Comparison of ENCODE assay signal across 8 mouse cellular contexts in genomic region chr5:144015312-144015650, GRCm38 (mm10). TPM values are rescaled to one million over a fixed set of nuclear protein-coding genes. Genes with fewer than 3 reads are reported as not detected.
DNase-seq lines count a peak whose midpoint lies in the region; ATAC-seq and TF ChIP-seq lines count a peak whose summit lies in the region.

No protein-coding gene starts in this region.

- WGBS in lung, embryonic 14.5 days: 70% methylated on average over 3 of the region's 3 CpGs
- 79% methylated on average over 3 of the region's 3 CpGs for WGBS in limb, embryonic 14.5 days
- 69% methylated on average over 3 of the region's 3 CpGs for WGBS in stomach, embryonic 14.5 days

- no peak for TF ChIP-seq CTCF in lung, embryonic 14.5 days (IDR thresholded peaks at IDR 0.05; ENCODE audit: low read depth)

- no peak overlapping the region for H3K27ac ChIP-seq in lung, embryonic 14.5 days (ENCODE audit: low read depth)
- no peak overlapping the region for H3K27ac ChIP-seq in limb, embryonic 14.5 days (replicated peaks; ENCODE audit: low read depth, low read length)
- H3K27ac ChIP-seq in stomach, embryonic 14.5 days (ENCODE audit: low read length): no peak overlapping the region

- no peaks in the 10 kb centered on the region for H3K27me3 ChIP-seq in lung, embryonic 14.5 days (ENCODE audit: insufficient read depth, low read length)
- H3K27me3 ChIP-seq in erythroblast, embryonic 14.5 days (ENCODE audit: control insufficient read depth): no peaks in the 10 kb centered on the region
- no peaks in the 10 kb centered on the region for H3K27me3 ChIP-seq in limb, embryonic 14.5 days (ENCODE audit: control insufficient read depth, insufficient read depth, low read length)
- H3K27me3 ChIP-seq in stomach, embryonic 14.5 days (ENCODE audit: control insufficient read depth, insufficient read depth, low read length): no peaks in the 10 kb centered on the region

- no peak for DNase-seq in lung, embryonic 14.5 days
- DNase-seq in lung, postnatal 25 days (ENCODE audit: low spot score): no peak
- DNase-seq in limb, embryonic 14.5 days (ENCODE audit: low spot score): no peak
- DNase-seq in urinary bladder, postnatal 10 days (ENCODE audit: low spot score): no peak
- no peak for DNase-seq in thymus, adult 18-20 months

- no peak for TF ChIP-seq POLR2A in limb, embryonic 14.5 days (IDR thresholded peaks at IDR 0.05; ENCODE audit: borderline replicate concordance, extremely low read depth, insufficient read depth, insufficient read length)

- no peaks in the 10 kb centered on the region for H3K9me3 ChIP-seq in lung, embryonic 14.5 days (ENCODE audit: low read depth, low read length)
- no peaks in the 10 kb centered on the region for H3K9me3 ChIP-seq in erythroblast, embryonic 14.5 days (ENCODE audit: control insufficient read depth, low read length)
- H3K9me3 ChIP-seq in limb, embryonic 14.5 days (ENCODE audit: control insufficient read depth, low read length): no peaks in the 10 kb centered on the region
- no peaks in the 10 kb centered on the region for H3K9me3 ChIP-seq in stomach, embryonic 14.5 days (ENCODE audit: control insufficient read depth, low read depth, low read length)

- peaks cover 21% of the 10 kb centered on the region for H3K36me3 ChIP-seq in lung, embryonic 14.5 days (ENCODE audit: insufficient read depth)
- peaks cover 26% of the 10 kb centered on the region for H3K36me3 ChIP-seq in erythroblast, embryonic 14.5 days (ENCODE audit: control insufficient read depth)
- peaks cover 23% of the 10 kb centered on the region for H3K36me3 ChIP-seq in limb, embryonic 14.5 days (ENCODE audit: control insufficient read depth, insufficient read depth, low read length)
- H3K36me3 ChIP-seq in stomach, embryonic 14.5 days (ENCODE audit: control insufficient read depth, insufficient read depth, low read length): peaks cover 14% of the 10 kb centered on the region

- H3K4me3 ChIP-seq in lung, embryonic 14.5 days (ENCODE audit: low read depth, low read length): peak overlapping the region; percentile 77; the same call in 1 of the 2 replicates
- peak overlapping the region; percentile 77 for H3K4me3 ChIP-seq in erythroblast, embryonic 14.5 days (replicated peaks)
- peak overlapping the region; percentile 71 for H3K4me3 ChIP-seq in limb, embryonic 14.5 days (replicated peaks; ENCODE audit: low read length)
- peak overlapping the region; percentile 63 for H3K4me3 ChIP-seq in stomach, embryonic 14.5 days (ENCODE audit: low read depth, low read length)

- peak overlapping the region; percentile 67 for H3K4me2 ChIP-seq in lung, embryonic 14.5 days
- H3K4me2 ChIP-seq in limb, embryonic 14.5 days (replicated peaks; ENCODE audit: low read depth, low read length, severe bottlenecking): peak overlapping the region; percentile 43; the same call in 1 of the 2 replicates
- peak overlapping the region; percentile 56 for H3K4me2 ChIP-seq in stomach, embryonic 14.5 days (replicated peaks; ENCODE audit: low read depth, low read length)

- no peaks in the 10 kb centered on the region for H3K4me1 ChIP-seq in lung, embryonic 14.5 days (ENCODE audit: insufficient read depth)
- H3K4me1 ChIP-seq in erythroblast, embryonic 14.5 days (ENCODE audit: control insufficient read depth): peaks cover 27% of the 10 kb centered on the region
- H3K4me1 ChIP-seq in limb, embryonic 14.5 days (ENCODE audit: control insufficient read depth, insufficient read depth, low read length): 0 out of 2 replicates have a peak, but pooled peaks cover 3% of the 10 kb centered on the region
- no peaks in the 10 kb centered on the region for H3K4me1 ChIP-seq in stomach, embryonic 14.5 days (ENCODE audit: control insufficient read depth, insufficient read depth, low read length)

- no peak overlapping the region for H3K9ac ChIP-seq in lung, embryonic 14.5 days
- H3K9ac ChIP-seq in limb, embryonic 14.5 days (ENCODE audit: low read depth, low read length, severe bottlenecking): no peak overlapping the region
- no peak overlapping the region for H3K9ac ChIP-seq in stomach, embryonic 14.5 days (replicated peaks; ENCODE audit: low read depth, low read length)

- ATAC-seq in lung, embryonic 14.5 days (ENCODE audit: insufficient read depth): peak; percentile 33; the same call in 1 of the 2 replicates
- no peak for ATAC-seq in limb, embryonic 14.5 days (ENCODE audit: low FRiP score, low read depth)
- ATAC-seq in stomach, embryonic 14.5 days (ENCODE audit: insufficient number of reproducible peaks, insufficient read depth, low FRiP score, low read depth): no peak
- ATAC-seq in frontal cortex, adult (ENCODE audit: low TSS enrichment): no peak

RNA-seq across cellular contexts. Expression of gene Ccz1, which starts 0.6 kb away (rescaled TPM):
- polyA plus RNA-seq in lung, embryonic 14.5 days (2014; fragmentation: Nextera tagmentation; extraction: Ambion mirVana): 79.4 and 87.2 TPM in 2 replicates
- 4.1 and 5.2 TPM in 2 replicates for polyA plus RNA-seq in erythroblast, embryonic 14.5 days (2012)
- 39.9 and 48.2 TPM in 2 replicates for polyA plus RNA-seq in limb, embryonic 14.5 days (2012; rRNA removed)
- 72.7 and 77.1 TPM in 2 replicates for polyA plus RNA-seq in limb, embryonic 14.5 days (2014; fragmentation: Nextera tagmentation; extraction: Ambion mirVana)
- polyA plus RNA-seq in stomach, embryonic 14.5 days (2014; fragmentation: Nextera tagmentation; extraction: Ambion mirVana): 78.0 and 80.7 TPM in 2 replicates

RNA-seq across cellular contexts. Expression of gene Ocm, which starts 11.2 kb away (rescaled TPM):
- not detected in 2 replicates for polyA plus RNA-seq in lung, embryonic 14.5 days (2014; fragmentation: Nextera tagmentation; extraction: Ambion mirVana)
- polyA plus RNA-seq in erythroblast, embryonic 14.5 days (2012): not detected in 2 replicates
- not detected in 2 replicates for polyA plus RNA-seq in limb, embryonic 14.5 days (2012; rRNA removed)
- polyA plus RNA-seq in limb, embryonic 14.5 days (2014; fragmentation: Nextera tagmentation; extraction: Ambion mirVana): not detected in 2 replicates
- polyA plus RNA-seq in stomach, embryonic 14.5 days (2014; fragmentation: Nextera tagmentation; extraction: Ambion mirVana): 0.55 TPM in 1 of 2 replicates, not detected in the other
